Mouse (Mus musculus): ENCODE data around the gene Tbc1d32.
A peak's percentile ranks its signal among the peaks of the same experiment; 100 is the strongest.

The Tbc1d32 gene

GRCm38 (mm10) chr10:56106333-56106995 is 122.0 kb downstream of the Tbc1d32 start, which contains the start of gene Msl3l2:
Msl3l2 (plus strand) TSS chr10:56106917.
- DNase-seq: peak; percentile 84

- no peak for DNase-seq
These were observed 128.7 kb downstream of the Tbc1d32 start for GRCm38 (mm10) chr10:56099641-56100310.

GRCm38 (mm10) chr10:56099126-56099525 is 129.4 kb downstream of the Tbc1d32 start:
- no peak for DNase-seq

GRCm38 (mm10) chr10:56096757-56097156 is 131.7 kb downstream of the Tbc1d32 start:
- DNase-seq: no peak

- DNase-seq: no peak
These were observed 133.9 kb downstream of the Tbc1d32 start for GRCm38 (mm10) chr10:56094586-56094985.

- no peak for DNase-seq
These were observed 138.8 kb downstream of the Tbc1d32 start for GRCm38 (mm10) chr10:56089714-56090113.

GRCm38 (mm10) chr10:56062746-56063145 is 165.7 kb downstream of the Tbc1d32 start:
- no peak for DNase-seq

- no peak for DNase-seq
These were observed 167.2 kb downstream of the Tbc1d32 start for GRCm38 (mm10) chr10:56061238-56061830.

GRCm38 (mm10) chr10:56058979-56059422 is 169.5 kb downstream of the Tbc1d32 start:
- peak in 1 of 2 experiments; percentile 3 for DNase-seq

- DNase-seq: no peak
These were observed 203.1 kb downstream of the Tbc1d32 start for GRCm38 (mm10) chr10:56025400-56025799.

- no peak for DNase-seq
These were observed 203.9 kb downstream of the Tbc1d32 start for GRCm38 (mm10) chr10:56024579-56024978.

GRCm38 (mm10) chr10:55979898-55980521 is 248.5 kb downstream of the Tbc1d32 start:
- DNase-seq: peak; percentile 29 to 35

- DNase-seq: no peak
These were observed 250.5 kb downstream of the Tbc1d32 start for GRCm38 (mm10) chr10:55978001-55978400.

Data from cerebellum, adult 18-20 months (tissue).